Mouse (Mus musculus): ENCODE measurements around the gene Sez6. TPM values are rescaled to one million over a fixed set of nuclear protein-coding genes. Genes with fewer than 3 reads are reported as not detected.

The Sez6 gene
- 121 and 145 TPM in 2 replicates for polyA plus RNA-seq (2014; fragmentation: Nextera tagmentation; extraction: Ambion mirVana)

DNA sequence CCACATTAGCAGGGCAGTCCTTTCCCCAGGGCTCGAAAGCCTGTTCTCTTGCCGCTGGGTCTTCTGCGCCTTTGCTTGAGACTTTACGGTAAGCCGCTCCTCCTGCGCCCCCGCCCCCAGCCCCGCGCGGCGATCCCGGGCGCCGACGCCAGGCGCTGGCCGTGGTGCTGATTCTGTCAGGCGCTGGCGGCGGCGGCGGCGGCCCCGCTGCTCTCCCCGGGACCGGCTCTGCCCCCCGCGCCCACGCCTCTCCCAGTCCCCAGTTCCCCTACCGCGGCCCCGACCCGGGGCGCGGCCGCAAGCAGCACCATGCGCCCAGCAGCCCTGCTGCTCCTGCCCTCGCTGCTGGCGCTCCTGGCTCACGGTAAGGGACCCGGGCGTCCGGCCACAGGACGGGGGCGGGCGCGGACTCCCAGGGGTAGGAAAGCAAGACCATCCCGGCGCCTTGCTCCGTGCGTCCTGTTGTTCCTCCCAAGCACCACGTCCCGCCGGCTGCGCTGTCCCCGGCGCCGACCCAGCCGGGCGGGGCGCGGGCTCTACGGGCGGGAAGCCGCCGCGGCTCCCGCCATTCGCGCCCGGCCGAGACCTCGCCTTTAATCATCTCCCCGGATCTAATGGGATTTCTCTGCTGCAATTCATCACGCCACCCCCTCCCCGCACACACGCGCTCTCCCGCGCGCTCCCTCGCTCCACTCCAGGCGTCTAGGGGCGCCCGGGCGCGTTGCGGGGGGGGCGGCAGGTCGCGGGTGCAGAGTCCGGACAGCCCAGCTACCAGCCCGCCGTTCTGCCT lies at the start of gene Sez6:
Gene Sez6 (plus strand): TSS at position 50 of the 790 bp plus-strand sequence.
- H3K36me3 ChIP-seq (ENCODE audit: control insufficient read depth, insufficient read depth, low read length) = no peaks in the 10 kb centered on the region
- H3K4me1 ChIP-seq (ENCODE audit: control insufficient read depth, insufficient read depth, low read length) = peaks cover 30% of the 10 kb centered on the region
- ATAC-seq (ENCODE audit: low read depth) = peak; percentile 78
- peak within 1 kb of the TSS; percentile 97 for H3K9ac ChIP-seq (replicated peaks; ENCODE audit: low read depth, low read length)
- WGBS = under 1% methylated on average over 85 of the region's 94 CpGs
- H3K4me3 ChIP-seq (ENCODE audit: low read depth, low read length) = peak within 1 kb of the TSS; percentile 83
- peak within 1 kb of the TSS; percentile 84 for H3K4me2 ChIP-seq (ENCODE audit: low read depth, low read length)
- no peaks in the 10 kb centered on the region for H3K9me3 ChIP-seq (ENCODE audit: control insufficient read depth, low read length)
- H3K27ac ChIP-seq (ENCODE audit: low read depth, low read length) = peak within 1 kb of the TSS; percentile 96
- peaks cover 9% of the 10 kb centered on the region for H3K27me3 ChIP-seq (ENCODE audit: control insufficient read depth, insufficient read depth, low read length)

DNA sequence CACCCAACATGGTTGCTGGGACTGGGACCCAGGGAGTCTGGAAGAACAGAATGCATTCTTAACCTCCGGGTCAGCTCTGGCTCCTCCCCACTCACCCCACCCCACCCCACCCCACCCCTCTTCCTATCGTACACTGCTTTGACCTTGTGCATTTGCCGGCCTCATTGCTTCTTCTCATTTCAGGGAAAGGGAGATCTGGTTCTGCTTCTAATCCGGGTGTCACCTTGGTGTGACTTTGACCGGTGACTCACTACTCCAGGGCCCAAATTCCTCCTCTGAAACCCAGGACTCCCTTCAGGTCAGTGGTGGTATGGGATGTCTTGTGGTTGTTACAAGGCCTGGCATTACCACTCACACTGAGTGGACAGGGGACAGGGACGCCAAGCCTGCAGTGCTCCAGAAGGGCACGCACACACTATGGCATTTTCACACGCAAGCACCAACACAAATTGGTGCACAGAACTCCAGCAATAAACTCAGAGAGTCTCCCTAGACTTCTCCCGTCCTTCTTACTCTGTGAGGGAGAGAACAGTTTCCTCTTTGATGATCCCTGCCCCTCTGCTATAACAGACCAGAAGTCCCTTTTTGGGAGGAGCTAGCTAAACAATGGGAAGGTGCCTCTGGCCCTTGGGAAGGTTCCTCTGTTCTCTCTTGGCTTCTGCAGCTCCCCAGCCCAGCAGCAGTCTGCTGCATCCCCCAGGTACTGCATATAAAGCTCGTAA lies 45.9 kb upstream of the Sez6 start:
- Histone ChIP-seq H3K4me3 (ENCODE audit: low read depth, low read length) (no peak overlapping the region), H3K9ac (replicated peaks; ENCODE audit: low read depth, low read length) (no peak overlapping the region), H3K27me3 (ENCODE audit: control insufficient read depth, insufficient read depth, low read length) (no peaks in the 10 kb centered on the region; the same call in 1 of the 2 replicates), H3K36me3 (ENCODE audit: control insufficient read depth, insufficient read depth, low read length) (no peaks in the 10 kb centered on the region), H3K27ac (ENCODE audit: low read depth, low read length) (peak overlapping the region; percentile 44), H3K4me1 (ENCODE audit: control insufficient read depth, insufficient read depth, low read length) (peaks cover 35% of the 10 kb centered on the region), H3K4me2 (ENCODE audit: low read depth, low read length) (no peak overlapping the region), H3K9me3 (ENCODE audit: control insufficient read depth, low read length) (no peaks in the 10 kb centered on the region)
- 25% methylated on average over 10 of the region's 10 CpGs for WGBS
- 0 out of 2 replicates have a peak, but pooled peaks have one; percentile 22 for ATAC-seq (ENCODE audit: low read depth)

- Histone ChIP-seq H3K9ac (replicated peaks; ENCODE audit: low read depth, low read length) (no peak overlapping the region), H3K9me3 (ENCODE audit: control insufficient read depth, low read length) (no peaks in the 10 kb centered on the region), H3K27me3 (ENCODE audit: control insufficient read depth, insufficient read depth, low read length) (no peaks in the 10 kb centered on the region; the same call in 1 of the 2 replicates), H3K4me3 (ENCODE audit: low read depth, low read length) (no peak overlapping the region), H3K4me1 (ENCODE audit: control insufficient read depth, insufficient read depth, low read length) (peaks cover 35% of the 10 kb centered on the region), H3K4me2 (ENCODE audit: low read depth, low read length) (no peak overlapping the region), H3K36me3 (ENCODE audit: control insufficient read depth, insufficient read depth, low read length) (no peaks in the 10 kb centered on the region), H3K27ac (ENCODE audit: low read depth, low read length) (peak overlapping the region; percentile 44; the same call in 1 of the 2 replicates)
- 30% methylated on average over 8 of the region's 8 CpGs for WGBS
- ATAC-seq (ENCODE audit: low read depth) = no peak; the same call in 1 of the 2 replicates
Measured at GRCm38 (mm10) chr11:77885246-77885575, 45.4 kb upstream of the Sez6 start.

DNA sequence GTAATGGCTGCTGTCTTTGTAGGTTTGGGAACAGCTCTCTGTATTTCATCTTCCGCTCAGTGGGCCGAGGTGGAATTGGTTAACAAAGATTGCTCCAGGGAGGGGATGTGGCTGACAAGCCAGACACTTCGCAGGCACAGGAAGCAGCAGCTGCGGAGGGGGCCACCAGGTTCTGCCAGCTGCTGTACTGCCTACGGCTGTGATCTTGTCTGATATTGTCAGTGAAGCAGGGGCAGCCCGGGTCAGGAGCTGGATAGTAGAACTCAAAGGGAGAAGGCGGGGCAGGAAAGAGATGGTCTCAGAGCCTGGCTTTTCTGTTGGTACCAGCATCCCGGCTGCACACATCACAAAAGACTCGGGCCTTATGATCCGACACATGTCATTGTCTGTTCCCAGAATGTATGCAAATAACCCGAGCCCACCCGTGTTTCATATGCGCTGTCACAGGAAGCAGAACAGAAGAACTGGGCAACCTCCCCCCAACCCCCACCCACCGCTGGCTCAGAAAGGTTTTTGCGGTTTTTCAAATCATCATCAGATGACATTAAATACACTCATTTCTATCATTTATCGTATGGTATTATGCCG lies 43.1 kb upstream of the Sez6 start:
- Histone ChIP-seq H3K27ac (ENCODE audit: low read depth, low read length) (peak overlapping the region; percentile 82), H3K9me3 (ENCODE audit: control insufficient read depth, low read length) (no peaks in the 10 kb centered on the region), H3K4me2 (ENCODE audit: low read depth, low read length) (peak overlapping the region; percentile 16; the same call in 1 of the 2 replicates), H3K4me1 (ENCODE audit: control insufficient read depth, insufficient read depth, low read length) (peaks cover 32% of the 10 kb centered on the region), H3K9ac (replicated peaks; ENCODE audit: low read depth, low read length) (peak overlapping the region; percentile 25; the same call in 1 of the 2 replicates), H3K4me3 (ENCODE audit: low read depth, low read length) (no peak overlapping the region), H3K36me3 (ENCODE audit: control insufficient read depth, insufficient read depth, low read length) (no peaks in the 10 kb centered on the region), H3K27me3 (ENCODE audit: control insufficient read depth, insufficient read depth, low read length) (no peaks in the 10 kb centered on the region; the same call in 1 of the 2 replicates)
- 24% methylated on average over 17 of the region's 17 CpGs for WGBS
- peak; percentile 44; the same call in 1 of the 2 replicates for ATAC-seq (ENCODE audit: low read depth)

DNA sequence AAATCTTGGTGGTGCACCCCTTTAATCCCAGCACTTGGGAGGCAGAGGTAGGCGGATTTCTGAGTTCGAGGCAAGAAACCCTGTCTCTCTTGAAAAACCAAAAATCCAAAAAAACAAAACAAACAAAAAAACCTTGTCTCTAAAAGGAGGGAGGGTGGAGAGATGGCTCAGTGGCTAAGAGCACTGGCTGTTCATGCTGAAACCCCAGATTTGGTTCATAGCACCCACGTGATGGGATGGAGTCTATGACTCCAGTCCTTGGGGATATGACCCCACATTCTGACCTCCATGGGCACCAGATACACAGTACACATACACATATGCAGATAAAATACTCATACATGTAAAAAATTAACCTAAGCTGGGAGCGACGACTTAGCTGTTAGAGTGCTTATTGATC lies 41.8 kb upstream of the Sez6 start:
- Histone ChIP-seq H3K36me3 (ENCODE audit: control insufficient read depth, insufficient read depth, low read length) (no peaks in the 10 kb centered on the region), H3K4me2 (ENCODE audit: low read depth, low read length) (no peak overlapping the region), H3K4me3 (ENCODE audit: low read depth, low read length) (no peak overlapping the region), H3K4me1 (ENCODE audit: control insufficient read depth, insufficient read depth, low read length) (peaks cover 44% of the 10 kb centered on the region), H3K27me3 (ENCODE audit: control insufficient read depth, insufficient read depth, low read length) (no peaks in the 10 kb centered on the region), H3K27ac (ENCODE audit: low read depth, low read length) (no peak overlapping the region), H3K9ac (replicated peaks; ENCODE audit: low read depth, low read length) (no peak overlapping the region), H3K9me3 (ENCODE audit: control insufficient read depth, low read length) (no peaks in the 10 kb centered on the region)
- 95% methylated on average over 5 of the region's 5 CpGs for WGBS
- ATAC-seq (ENCODE audit: low read depth) = no peak

- WGBS = 21% methylated on average over 1 of the region's 2 CpGs
- Histone ChIP-seq H3K27ac (ENCODE audit: low read depth, low read length) (no peak overlapping the region), H3K27me3 (ENCODE audit: control insufficient read depth, insufficient read depth, low read length) (no peaks in the 10 kb centered on the region)
Measured at GRCm38 (mm10) chr11:77889484-77889883, 41.1 kb upstream of the Sez6 start.

GRCm38 (mm10) chr11:77890648-77891258 lies 39.8 kb upstream of the Sez6 start:
- Histone ChIP-seq H3K4me3 (ENCODE audit: low read depth, low read length) (no peak overlapping the region), H3K9ac (replicated peaks; ENCODE audit: low read depth, low read length) (no peak overlapping the region), H3K36me3 (ENCODE audit: control insufficient read depth, insufficient read depth, low read length) (no peaks in the 10 kb centered on the region), H3K4me2 (ENCODE audit: low read depth, low read length) (no peak overlapping the region), H3K4me1 (ENCODE audit: control insufficient read depth, insufficient read depth, low read length) (peaks cover 45% of the 10 kb centered on the region), H3K27ac (ENCODE audit: low read depth, low read length) (peak overlapping the region; percentile 34; the same call in 1 of the 2 replicates), H3K9me3 (ENCODE audit: control insufficient read depth, low read length) (no peaks in the 10 kb centered on the region), H3K27me3 (ENCODE audit: control insufficient read depth, insufficient read depth, low read length) (no peaks in the 10 kb centered on the region)
- ATAC-seq (ENCODE audit: low read depth) = no peak
- 39% methylated on average over 2 of the region's 2 CpGs for WGBS

More at GRCm38 (mm10) chr11:77889484-77889883, 41.1 kb upstream of the Sez6 start:
- peaks cover 51% of the 10 kb centered on the region for H3K4me1 ChIP-seq (ENCODE audit: control insufficient read depth, insufficient read depth, low read length)
- no peak overlapping the region for H3K4me2 ChIP-seq (ENCODE audit: low read depth, low read length)
- no peak overlapping the region for H3K9ac ChIP-seq (replicated peaks; ENCODE audit: low read depth, low read length)
- H3K9me3 ChIP-seq (ENCODE audit: control insufficient read depth, low read length) = no peaks in the 10 kb centered on the region
- ATAC-seq (ENCODE audit: low read depth) = no peak
- H3K4me3 ChIP-seq (ENCODE audit: low read depth, low read length) = no peak overlapping the region
- H3K36me3 ChIP-seq (ENCODE audit: control insufficient read depth, insufficient read depth, low read length) = no peaks in the 10 kb centered on the region

- Histone ChIP-seq H3K4me2 (ENCODE audit: low read depth, low read length) (peak overlapping the region; percentile 6; the same call in 1 of the 2 replicates), H3K4me3 (ENCODE audit: low read depth, low read length) (no peak overlapping the region), H3K27me3 (ENCODE audit: control insufficient read depth, insufficient read depth, low read length) (no peaks in the 10 kb centered on the region), H3K36me3 (ENCODE audit: control insufficient read depth, insufficient read depth, low read length) (no peaks in the 10 kb centered on the region), H3K9me3 (ENCODE audit: control insufficient read depth, low read length) (no peaks in the 10 kb centered on the region), H3K9ac (replicated peaks; ENCODE audit: low read depth, low read length) (no peak overlapping the region), H3K4me1 (ENCODE audit: control insufficient read depth, insufficient read depth, low read length) (peaks cover 45% of the 10 kb centered on the region), H3K27ac (ENCODE audit: low read depth, low read length) (peak overlapping the region; percentile 87)
- 13% methylated on average over 5 of the region's 5 CpGs for WGBS
- ATAC-seq (ENCODE audit: low read depth) = no peak
Measured at GRCm38 (mm10) chr11:77892883-77893282, 37.7 kb upstream of the Sez6 start.

Data from neural tube, embryonic 14.5 days (tissue).